Mouse (Mus musculus) layer of hippocampus, postnatal 36 days (tissue): Measurements from ENCODE around the gene Scgb1a1. TPM values are rescaled to one million over a fixed set of nuclear protein-coding genes. Genes with fewer than 3 reads are reported as not detected.
"Not testable (repeated sequence)": the region's sequence is repeated elsewhere in the genome, so short reads cannot be mapped to it uniquely, and the experiment has no call there.

Experiments
- DNase-seq, 2 experiments: peaks; one replicate each; pipeline ENCODE4 v3.0.0; 2022
- total RNA-seq, 2 experiments: library from RNA; stranded (reverse); gene quantifications; 2 replicates each; pipeline ENCODE4 v1.2.3; 2021

Scgb1a1 gene
- total RNA-seq, 2 experiments from 2014 or later: not detected

- DNase-seq: no peak
Observed at GRCm38 (mm10) chr19:9100297-9101061, 12.7 kb upstream of the Scgb1a1 start.

DNA sequence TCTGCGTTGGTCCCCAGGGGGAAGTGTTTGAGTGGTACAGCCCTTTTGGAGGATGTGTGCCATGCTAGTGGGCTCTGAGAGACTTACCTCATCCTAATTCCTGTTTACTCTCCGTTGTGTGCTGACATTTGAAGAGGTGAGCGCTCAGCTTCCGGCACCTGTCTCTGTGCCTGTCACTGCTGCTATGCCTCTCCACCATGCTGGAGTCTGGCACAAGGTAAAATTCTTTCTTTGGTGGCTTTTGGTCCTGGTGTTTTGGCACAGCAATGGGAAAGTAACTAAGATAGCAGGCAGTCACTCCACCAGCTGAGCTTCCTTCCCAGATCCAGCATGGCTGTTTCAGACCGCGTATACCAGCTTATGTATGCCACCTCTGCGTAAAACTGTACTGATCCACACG, 12.0 kb upstream of the Scgb1a1 start:
- no peak for DNase-seq

DNA sequence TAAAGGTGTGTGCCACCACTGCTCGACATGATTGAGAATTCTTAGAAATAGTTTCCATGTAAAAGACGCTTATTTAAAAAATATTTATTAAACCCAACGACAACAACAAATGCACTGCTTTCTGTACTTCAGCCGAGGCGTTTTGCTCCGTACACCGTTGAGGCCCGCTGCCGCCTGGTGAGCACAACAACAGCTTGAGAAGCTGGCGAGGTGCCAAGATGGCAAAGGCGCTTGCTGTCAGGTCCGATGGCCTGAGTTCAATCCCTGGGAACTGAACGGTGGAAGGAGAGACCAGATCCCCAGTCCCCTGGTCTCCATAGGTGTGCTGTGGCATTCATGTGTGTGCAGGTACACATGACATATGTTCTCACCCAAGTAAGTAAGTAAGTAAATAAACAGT, 9.7 kb upstream of the Scgb1a1 start:
- DNase-seq: no peak

DNA sequence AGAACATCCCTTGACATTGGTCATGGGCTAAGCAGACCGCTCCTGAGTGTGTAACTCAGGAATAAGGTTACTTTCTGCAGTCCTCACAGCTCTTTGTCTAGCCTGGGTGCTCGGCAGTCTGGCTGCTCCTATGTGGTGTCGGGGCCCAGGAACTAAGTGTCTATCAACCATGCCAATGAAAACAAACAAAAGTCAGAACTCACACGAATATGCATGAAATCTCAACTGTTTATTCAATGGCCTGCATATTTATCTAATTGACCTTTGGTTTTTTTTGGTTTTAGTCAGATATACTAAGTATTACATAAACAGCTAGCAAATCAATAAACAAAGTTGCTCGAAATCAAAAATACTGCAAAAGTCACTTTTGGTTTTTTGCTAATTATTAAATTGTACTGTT, 7.4 kb upstream of the Scgb1a1 start:
- no peak for DNase-seq

- DNase-seq: no peak
Observed at GRCm38 (mm10) chr19:9090709-9091108, 3.0 kb upstream of the Scgb1a1 start.

- no peak for DNase-seq
Observed at GRCm38 (mm10) chr19:9090191-9090590, 2.4 kb upstream of the Scgb1a1 start.

- not testable (repeated sequence) for DNase-seq
Observed at GRCm38 (mm10) chr19:9083892-9084291, 3.9 kb downstream of the Scgb1a1 start.

- no peak for DNase-seq
Observed at GRCm38 (mm10) chr19:9083010-9083355, 4.8 kb downstream of the Scgb1a1 start.

DNA sequence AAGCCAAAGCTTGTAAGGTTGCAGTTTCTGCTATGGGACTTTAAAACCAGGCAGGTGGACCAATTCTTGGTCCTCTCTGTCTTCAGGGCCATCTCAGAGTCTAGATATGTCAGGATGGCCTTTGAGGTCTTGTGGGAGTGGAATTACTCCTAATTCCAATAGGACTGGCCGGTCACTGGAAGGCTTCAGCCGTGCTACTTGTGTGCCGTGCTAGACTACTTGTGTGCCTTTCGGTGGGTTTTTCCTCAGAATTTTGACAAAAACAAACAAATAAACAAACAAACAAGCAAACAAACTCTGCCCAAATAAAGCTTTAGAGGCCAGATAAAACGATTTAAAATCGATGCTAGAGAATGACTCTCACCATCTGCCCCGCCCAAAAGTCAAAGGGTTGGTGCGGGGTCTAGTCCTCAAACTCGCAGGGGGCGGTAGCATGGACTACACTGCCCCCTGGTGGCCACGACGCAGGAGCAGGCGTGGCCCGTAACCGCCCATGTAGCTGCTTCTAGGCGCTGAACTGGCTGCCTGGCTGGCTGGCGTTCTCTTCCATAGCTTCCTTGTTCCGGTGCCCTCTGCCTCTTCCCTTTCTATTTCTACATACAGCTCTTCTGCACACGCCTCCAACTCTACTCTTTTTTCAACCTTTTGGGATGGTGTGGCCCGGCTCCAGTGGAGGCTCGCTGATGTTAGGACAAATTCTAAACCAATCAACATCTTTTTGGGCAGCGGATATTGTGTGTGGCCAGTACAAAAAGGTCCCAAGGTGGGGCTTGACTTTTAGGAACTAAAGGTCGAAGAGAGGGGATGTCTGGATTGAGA, 5.4 kb downstream of the Scgb1a1 start:
- DNase-seq: peak; percentile 64 to 68

GRCm38 (mm10) chr19:9081311-9082190, 6.2 kb downstream of the Scgb1a1 start:
- DNase-seq: no peak

GRCm38 (mm10) chr19:9079916-9080315, 7.8 kb downstream of the Scgb1a1 start:
- DNase-seq: no peak

GRCm38 (mm10) chr19:9076982-9077660, 10.6 kb downstream of the Scgb1a1 start:
- DNase-seq: no peak

DNA sequence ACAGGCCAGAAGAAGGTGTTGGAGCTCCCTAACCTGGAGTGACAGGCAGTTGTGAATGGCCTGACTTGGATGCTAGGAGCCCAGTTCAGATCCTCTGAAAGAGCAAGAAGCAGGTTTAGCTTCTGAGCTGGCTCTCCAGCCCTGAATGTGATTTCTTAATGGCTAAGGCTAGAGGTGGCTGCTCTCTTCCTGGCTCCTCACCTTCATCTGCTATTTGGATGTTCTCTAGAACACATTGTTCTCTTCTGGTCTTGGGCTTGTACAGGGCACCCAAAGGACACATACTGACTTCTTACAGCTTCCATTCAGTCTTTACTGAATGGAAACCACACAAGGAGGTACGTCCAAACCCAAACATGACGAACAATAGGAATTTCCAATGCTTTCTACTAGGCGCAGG, 11.7 kb downstream of the Scgb1a1 start:
- no peak for DNase-seq

- DNase-seq: no peak
Observed at GRCm38 (mm10) chr19:9075558-9075957, 12.2 kb downstream of the Scgb1a1 start.

DNA sequence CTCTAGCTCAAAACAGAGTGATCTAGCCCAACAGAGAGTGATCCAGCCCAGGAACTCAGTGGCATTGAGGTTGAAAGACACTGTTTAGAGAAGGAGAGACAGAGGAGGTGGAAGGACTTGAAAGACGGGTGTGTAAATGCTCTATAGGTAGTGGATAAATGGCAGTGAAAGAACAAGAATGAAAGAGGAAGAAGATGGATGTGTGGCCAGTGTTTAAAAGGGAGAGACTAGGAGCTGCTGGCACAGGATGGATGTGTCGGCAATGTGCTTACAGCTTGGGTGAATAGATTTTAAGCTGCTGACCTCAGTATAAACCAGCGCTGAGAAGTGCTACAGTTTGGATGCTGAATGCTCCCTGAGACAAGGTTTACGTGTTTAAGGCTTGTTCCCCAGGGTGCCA, 13.3 kb downstream of the Scgb1a1 start:
- DNase-seq: no peak

DNA sequence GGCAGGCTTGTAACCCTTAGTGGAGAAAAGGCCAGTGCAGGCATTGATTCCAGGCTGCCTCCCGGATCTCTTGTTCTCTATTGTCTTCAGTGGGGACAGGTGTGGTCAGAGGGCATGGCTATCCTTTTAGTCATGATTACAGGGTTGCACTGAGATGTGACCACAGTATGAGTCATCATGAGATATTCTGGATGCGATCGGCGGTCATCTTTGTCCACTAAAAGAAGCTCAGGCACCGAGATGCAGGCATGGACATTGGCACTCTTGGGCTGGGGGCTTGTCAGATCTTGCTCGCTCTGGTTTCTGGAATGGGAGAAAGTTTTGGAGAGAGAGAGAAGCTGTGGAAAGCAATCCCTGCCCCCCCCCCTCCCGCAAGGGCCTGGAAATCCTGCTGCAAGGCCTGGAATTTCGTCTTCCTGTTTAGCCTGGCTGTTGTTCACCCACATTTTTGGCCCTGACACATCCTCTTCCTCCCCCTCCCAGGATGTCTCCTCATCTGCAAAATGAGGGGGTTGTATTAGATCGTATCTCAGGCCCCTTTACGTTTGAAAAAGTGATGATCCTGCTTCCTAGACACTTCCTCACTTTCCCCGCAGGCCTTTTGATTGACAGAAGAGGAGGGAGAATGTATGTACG, 13.9 kb downstream of the Scgb1a1 start:
- DNase-seq: no peak

- DNase-seq: no peak
Observed at GRCm38 (mm10) chr19:9072157-9072530, 15.6 kb downstream of the Scgb1a1 start.

DNA sequence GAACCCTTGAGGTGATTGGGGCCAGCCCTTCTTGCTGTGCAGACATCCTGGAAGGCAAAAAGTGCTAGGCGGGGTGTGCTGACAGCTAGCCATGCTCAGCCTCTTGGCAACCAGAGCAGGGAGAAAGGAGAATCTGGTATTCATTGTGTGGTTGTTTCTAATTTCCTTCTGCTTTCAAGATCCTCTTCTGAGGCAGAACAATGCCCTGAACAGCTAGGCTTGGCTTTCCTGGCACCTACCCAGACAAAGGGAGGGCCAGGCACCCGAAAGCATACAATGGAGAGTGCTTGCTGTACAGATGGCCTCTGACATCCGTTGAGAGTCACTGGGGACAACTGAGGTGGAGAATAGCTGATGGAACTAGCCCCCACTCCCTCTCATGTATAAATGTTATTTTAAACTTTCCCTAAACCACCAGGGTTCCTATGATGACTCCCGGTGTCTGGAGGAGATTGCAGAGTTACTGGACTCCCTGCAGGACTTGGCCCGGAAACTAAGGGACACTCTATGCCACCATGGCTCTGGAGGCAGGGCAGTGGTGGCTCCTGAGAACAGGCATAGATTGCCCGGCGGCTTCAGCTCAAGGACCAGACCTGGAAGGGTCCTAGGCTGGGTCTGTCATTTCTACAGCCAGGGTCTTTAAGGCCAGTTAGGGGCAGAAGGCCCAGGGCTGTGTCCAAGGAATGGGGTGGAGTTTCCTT, 16.2 kb downstream of the Scgb1a1 start:
- peak; percentile 33 to 36 for DNase-seq

DNA sequence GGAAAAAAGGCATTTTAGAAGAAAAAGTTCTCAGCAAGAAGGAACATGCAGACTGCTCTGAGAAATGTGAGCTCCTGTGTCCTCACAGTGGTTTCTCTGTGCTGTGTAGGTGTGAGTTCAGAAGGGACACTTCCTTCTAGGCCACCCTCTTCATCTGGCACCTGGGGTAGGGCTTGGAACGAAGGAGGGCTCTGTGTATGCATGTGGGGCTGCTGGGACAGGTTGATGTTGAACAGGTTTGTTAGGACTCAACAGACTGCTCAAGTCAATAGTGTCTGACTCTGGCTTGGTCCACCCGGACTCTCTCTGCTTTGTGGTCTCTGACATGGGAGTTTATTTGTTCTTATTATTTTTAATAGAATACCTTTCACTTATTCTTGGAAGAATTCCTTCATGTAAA, 17.4 kb downstream of the Scgb1a1 start:
- DNase-seq: no peak

DNA sequence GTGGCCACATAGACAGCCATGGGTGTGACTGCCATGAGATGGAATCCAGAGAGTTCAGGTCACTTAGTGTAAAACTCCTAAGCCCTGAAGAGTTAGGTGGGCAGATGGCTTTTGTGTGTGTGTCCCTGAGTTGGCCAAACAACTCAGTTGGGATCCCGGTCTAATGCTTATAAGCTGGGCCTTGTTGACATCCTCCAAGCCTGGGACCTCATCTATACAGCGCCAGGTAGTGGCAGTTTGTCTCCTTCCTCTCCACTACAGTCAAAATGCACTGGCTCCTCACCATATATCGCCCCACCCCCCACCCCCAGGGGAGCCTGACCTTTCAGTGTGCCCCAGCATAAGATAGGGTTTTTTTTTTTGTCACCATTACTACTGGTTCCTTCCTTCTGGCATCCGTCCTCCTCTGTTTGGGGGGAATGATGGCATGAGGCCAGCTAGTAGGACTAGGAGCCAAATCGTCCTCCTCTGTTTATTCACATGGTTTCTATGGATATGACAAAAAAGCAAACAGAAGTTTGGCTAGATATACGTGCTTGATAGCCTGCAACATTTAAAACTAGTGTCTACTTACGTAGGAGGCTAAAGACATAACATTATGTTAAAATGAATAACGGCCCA, 18.0 kb downstream of the Scgb1a1 start:
- DNase-seq: peak in 1 of 2 experiments; percentile 11

DNA sequence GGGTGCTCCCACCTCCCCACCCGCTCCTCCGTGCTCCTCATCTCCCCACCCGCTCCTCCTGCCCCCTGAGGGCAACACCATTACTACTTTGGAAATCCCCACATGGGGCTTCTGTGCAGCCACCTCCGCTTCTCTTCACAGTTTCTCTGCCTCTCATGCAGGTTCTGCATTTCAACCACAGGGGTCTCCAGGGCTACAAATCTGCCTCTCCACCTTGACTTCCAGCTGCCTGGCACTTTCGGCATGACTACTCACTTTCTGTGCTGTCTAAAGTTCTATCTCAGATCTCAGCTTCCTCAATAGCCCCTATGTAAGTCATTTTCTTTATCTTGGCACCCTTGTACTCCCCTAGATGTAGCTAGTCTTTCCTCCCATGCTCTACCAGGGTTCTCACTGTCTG, 20.5 kb downstream of the Scgb1a1 start:
- no peak for DNase-seq
